Mouse (Mus musculus): Measurements from ENCODE around the gene E430018J23Rik. TPM values are rescaled to one million over a fixed set of nuclear protein-coding genes. Genes with fewer than 3 reads are reported as not detected.

E430018J23Rik gene
- polyA plus RNA-seq, 1 experiment from 2014 or later = 4.9 TPM

DNA sequence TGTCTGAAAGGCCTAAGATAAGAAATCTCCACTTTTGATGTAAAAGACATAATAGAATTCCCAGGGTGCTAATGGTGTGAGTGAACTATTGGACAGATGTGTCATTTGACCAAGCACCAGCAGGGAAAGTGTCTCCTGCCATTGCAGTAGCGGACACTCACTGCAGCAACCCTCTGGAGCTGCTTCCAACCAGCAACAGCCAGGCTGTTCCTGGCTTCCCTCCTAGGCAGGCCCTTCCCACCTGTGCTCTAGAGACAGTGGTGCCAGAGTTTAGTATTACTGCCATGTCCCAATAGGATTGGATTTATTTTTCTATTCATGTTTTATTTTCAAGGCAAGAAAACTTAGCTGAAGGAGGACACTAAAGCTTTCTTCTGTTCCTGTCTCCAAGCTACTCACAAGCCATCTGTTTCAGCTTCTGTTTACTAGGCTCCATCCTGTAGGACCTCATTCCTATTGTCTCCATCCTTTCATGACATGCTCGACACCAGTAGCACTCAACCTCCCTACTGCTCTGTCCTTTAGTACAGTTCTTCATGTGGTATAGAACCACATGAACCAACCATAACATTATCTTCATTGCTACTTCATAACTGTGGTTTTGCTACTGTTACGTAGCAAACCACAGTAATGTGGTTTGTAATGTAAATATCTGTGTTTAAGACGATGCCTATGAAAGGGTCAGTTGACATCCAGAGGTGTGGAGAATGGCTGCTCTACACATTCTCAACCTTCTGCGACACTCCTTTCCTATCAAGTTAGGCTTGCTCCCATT, 42.0 kb downstream of the E430018J23Rik start:
- Histone ChIP-seq H3K4me2 (no peak overlapping the region), H3K36me3 (ENCODE audit: insufficient read depth) (no peaks in the 10 kb centered on the region), H3K4me1 (ENCODE audit: insufficient read depth) (0 out of 2 replicates have a peak, but pooled peaks cover 4% of the 10 kb centered on the region), H3K9ac (no peak overlapping the region), H3K27me3 (ENCODE audit: insufficient read depth, low read length) (no peaks in the 10 kb centered on the region), H3K27ac (ENCODE audit: low read depth) (no peak overlapping the region), H3K9me3 (ENCODE audit: low read depth, low read length) (no peaks in the 10 kb centered on the region), H3K4me3 (ENCODE audit: low read depth, low read length) (no peak overlapping the region)
- 72% methylated on average over 5 of the region's 5 CpGs for WGBS
- no peak for TF ChIP-seq CTCF (IDR thresholded peaks at IDR 0.05; ENCODE audit: low read depth)
- no peak for DNase-seq
- no peak for ATAC-seq (ENCODE audit: insufficient read depth)

DNA sequence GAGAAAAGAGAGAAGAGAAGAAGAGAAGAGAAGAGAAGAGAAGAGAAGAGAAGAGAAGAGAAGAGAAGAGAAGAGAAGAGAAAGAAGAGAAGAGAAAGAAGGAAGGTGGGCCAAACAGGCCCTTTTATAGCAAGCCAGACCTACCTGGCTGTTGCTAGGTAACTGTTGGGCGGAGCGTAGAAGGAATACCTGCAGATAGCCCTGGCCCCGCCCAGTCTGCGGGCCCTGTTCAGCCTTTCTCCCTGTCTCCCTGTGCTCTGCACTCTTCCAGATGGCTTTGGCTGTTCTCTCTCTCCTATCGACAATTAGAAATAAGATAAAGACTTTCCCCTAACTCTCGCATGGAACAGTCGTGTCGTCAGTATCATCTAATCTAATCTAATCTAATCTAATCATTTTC, 46.8 kb downstream of the E430018J23Rik start:
- H3K27me3 ChIP-seq (ENCODE audit: insufficient read depth, low read length) = no peaks in the 10 kb centered on the region
- DNase-seq (peak; percentile 74), ATAC-seq (ENCODE audit: insufficient read depth) (no peak)
- H3K4me3 ChIP-seq (ENCODE audit: low read depth, low read length) = peak overlapping the region; percentile 85
- TF ChIP-seq CTCF (IDR thresholded peaks at IDR 0.05; ENCODE audit: low read depth) = no peak
- WGBS = 11% methylated on average over 8 of the region's 8 CpGs
- peaks cover 21% of the 10 kb centered on the region for H3K36me3 ChIP-seq (ENCODE audit: insufficient read depth)
- H3K4me1 ChIP-seq (ENCODE audit: insufficient read depth) = 0 out of 2 replicates have a peak, but pooled peaks cover 4% of the 10 kb centered on the region
- H3K9ac ChIP-seq = no peak overlapping the region
- peak overlapping the region; percentile 66 for H3K4me2 ChIP-seq
- H3K27ac ChIP-seq (ENCODE audit: low read depth) = peak overlapping the region; percentile 94; the same call in 1 of the 2 replicates
- H3K9me3 ChIP-seq (ENCODE audit: low read depth, low read length) = no peaks in the 10 kb centered on the region

DNA sequence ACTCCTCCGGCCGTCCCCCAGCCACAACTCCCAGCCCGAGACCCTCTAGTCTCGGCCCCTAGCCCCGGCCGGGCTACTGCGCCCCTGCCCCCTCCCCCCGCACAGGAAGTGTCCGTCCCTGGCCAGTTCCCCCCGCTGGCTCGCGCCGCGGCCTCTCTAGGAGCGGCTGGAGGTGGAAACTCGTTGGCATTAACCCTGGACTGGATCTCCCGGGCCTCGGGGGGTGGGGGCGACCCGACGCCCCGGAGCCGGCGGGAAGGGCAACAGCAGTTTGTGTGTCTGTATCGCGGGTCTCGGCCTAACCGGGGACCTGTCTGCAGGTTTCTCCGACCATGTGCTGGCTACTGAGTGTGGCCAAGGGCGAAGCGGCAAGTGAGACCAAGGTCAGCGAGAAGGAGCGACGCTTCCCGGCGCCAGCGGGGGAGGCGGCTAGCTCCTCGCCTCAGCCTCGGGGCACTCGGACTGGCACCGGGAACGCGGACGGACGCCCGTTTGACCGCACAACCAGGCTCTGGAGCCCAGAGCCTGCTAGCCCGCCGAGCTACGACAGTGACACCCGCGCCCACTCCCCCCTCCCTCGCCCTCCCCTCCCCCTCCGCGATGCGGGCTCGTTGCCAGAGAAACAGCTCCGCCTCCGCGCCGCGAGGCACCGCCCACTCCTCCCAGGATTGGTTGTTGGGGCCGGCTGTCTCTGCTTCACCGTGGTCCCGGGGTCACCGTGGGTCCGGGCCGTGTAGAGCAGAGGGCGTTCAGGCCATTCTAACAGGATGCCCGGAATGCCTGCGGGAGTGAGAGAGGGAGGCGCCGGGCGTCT, 47.7 kb downstream of the E430018J23Rik start, which contains the start of gene Zfp768:
Gene Zfp768 (minus strand): TSS at position 78 of the 814 bp plus-strand sequence.
- WGBS = under 1% methylated on average over 71 of the region's 76 CpGs
- peak within 1 kb of the TSS; percentile 66 for H3K4me2 ChIP-seq
- H3K27me3 ChIP-seq (ENCODE audit: insufficient read depth, low read length) = no peaks in the 10 kb centered on the region
- H3K9ac ChIP-seq = peak within 1 kb of the TSS; percentile 92
- peak within 1 kb of the TSS; percentile 85 for H3K4me3 ChIP-seq (ENCODE audit: low read depth, low read length)
- ATAC-seq (ENCODE audit: insufficient read depth) (peak; percentile 93), DNase-seq (peak; percentile 94)
- peaks cover 28% of the 10 kb centered on the region for H3K36me3 ChIP-seq (ENCODE audit: insufficient read depth)
- no peak for TF ChIP-seq CTCF (IDR thresholded peaks at IDR 0.05; ENCODE audit: low read depth)
- 0 out of 2 replicates have a peak, but pooled peaks cover 4% of the 10 kb centered on the region for H3K4me1 ChIP-seq (ENCODE audit: insufficient read depth)
- H3K27ac ChIP-seq (ENCODE audit: low read depth) = peak within 1 kb of the TSS; percentile 94
- H3K9me3 ChIP-seq (ENCODE audit: low read depth, low read length) = no peaks in the 10 kb centered on the region

DNA sequence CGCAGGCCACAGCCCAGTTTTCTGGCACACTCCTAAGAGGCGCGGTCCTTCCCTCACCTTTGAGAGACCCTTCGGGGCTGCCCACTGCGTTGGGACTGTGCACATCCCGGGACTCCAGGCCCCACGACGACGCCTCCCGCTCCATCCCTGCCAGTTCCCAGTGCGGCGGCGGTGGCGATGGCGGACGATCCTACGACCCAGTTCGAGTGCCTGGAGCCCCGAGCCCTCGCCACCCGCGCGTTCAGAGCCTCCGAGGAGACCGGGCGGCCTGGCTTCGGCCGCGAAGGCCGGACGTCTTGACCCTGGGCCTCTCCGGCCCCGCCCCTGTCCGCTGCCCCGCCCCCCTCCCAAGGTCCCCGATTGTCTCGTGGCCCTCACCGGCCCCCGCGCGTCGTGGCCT, 48.3 kb downstream of the E430018J23Rik start:
- H3K27ac ChIP-seq (ENCODE audit: low read depth) = peak overlapping the region; percentile 94
- H3K4me1 ChIP-seq (ENCODE audit: insufficient read depth) = 0 out of 2 replicates have a peak, but pooled peaks cover 4% of the 10 kb centered on the region
- DNase-seq (peak; percentile 56), ATAC-seq (ENCODE audit: insufficient read depth) (peak; percentile 29; the same call in 1 of the 2 replicates)
- H3K4me2 ChIP-seq = peak overlapping the region; percentile 66
- no peaks in the 10 kb centered on the region for H3K9me3 ChIP-seq (ENCODE audit: low read depth, low read length)
- no peak for TF ChIP-seq CTCF (IDR thresholded peaks at IDR 0.05; ENCODE audit: low read depth)
- peak overlapping the region; percentile 85 for H3K4me3 ChIP-seq (ENCODE audit: low read depth, low read length)
- peaks cover 28% of the 10 kb centered on the region for H3K36me3 ChIP-seq (ENCODE audit: insufficient read depth)
- under 1% methylated on average over 41 of the region's 42 CpGs for WGBS
- no peaks in the 10 kb centered on the region for H3K27me3 ChIP-seq (ENCODE audit: insufficient read depth, low read length)
- peak overlapping the region; percentile 92 for H3K9ac ChIP-seq

DNA sequence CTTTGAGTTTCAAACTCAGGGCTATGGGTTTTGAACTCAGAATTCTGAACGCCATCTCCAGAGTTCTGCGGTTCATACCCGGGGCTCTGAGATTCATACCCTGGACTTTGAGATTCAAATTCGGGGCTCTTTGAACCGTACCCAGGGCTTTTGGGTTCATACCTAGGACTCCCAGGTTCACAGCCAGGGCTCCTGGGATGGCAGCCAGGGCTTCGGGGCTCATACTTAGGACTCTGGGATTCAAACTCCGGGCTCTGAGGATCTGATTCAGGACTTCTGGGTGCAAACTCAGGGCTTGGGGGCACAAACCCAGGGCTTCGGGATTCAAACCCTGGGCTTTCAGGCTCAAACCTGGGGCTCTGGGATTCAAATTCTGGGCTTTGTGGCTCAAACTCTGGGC, 49.1 kb downstream of the E430018J23Rik start:
- no peak for TF ChIP-seq CTCF (IDR thresholded peaks at IDR 0.05; ENCODE audit: low read depth)
- H3K27ac ChIP-seq (ENCODE audit: low read depth) = no peak overlapping the region
- H3K4me3 ChIP-seq (ENCODE audit: low read depth, low read length) = peak overlapping the region; percentile 85

GRCm38 (mm10) chr7:127343351-127344019, 49.9 kb downstream of the E430018J23Rik start:
- 0 out of 2 replicates have a peak, but pooled peaks cover 4% of the 10 kb centered on the region for H3K4me1 ChIP-seq (ENCODE audit: insufficient read depth)
- H3K4me2 ChIP-seq = no peak overlapping the region
- peaks cover 28% of the 10 kb centered on the region for H3K36me3 ChIP-seq (ENCODE audit: insufficient read depth)
- no peak overlapping the region for H3K4me3 ChIP-seq (ENCODE audit: low read depth, low read length)
- DNase-seq (no peak), ATAC-seq (ENCODE audit: insufficient read depth) (no peak)
- no peak overlapping the region for H3K27ac ChIP-seq (ENCODE audit: low read depth)
- no peaks in the 10 kb centered on the region for H3K27me3 ChIP-seq (ENCODE audit: insufficient read depth, low read length)
- no peak for TF ChIP-seq CTCF (IDR thresholded peaks at IDR 0.05; ENCODE audit: low read depth)
- WGBS = 91% methylated on average over 38 of the region's 38 CpGs
- H3K9ac ChIP-seq = no peak overlapping the region
- H3K9me3 ChIP-seq (ENCODE audit: low read depth, low read length) = no peaks in the 10 kb centered on the region

More for the DNA sequence above, 49.1 kb downstream of the E430018J23Rik start:
- Histone ChIP-seq H3K27me3 (ENCODE audit: insufficient read depth, low read length) (no peaks in the 10 kb centered on the region), H3K9ac (peak overlapping the region; percentile 92), H3K4me1 (ENCODE audit: insufficient read depth) (0 out of 2 replicates have a peak, but pooled peaks cover 4% of the 10 kb centered on the region), H3K9me3 (ENCODE audit: low read depth, low read length) (no peaks in the 10 kb centered on the region), H3K4me2 (peak overlapping the region; percentile 66), H3K36me3 (ENCODE audit: insufficient read depth) (peaks cover 28% of the 10 kb centered on the region)
- no peak for DNase-seq
- 89% methylated on average over 8 of the region's 8 CpGs for WGBS
- ATAC-seq (ENCODE audit: insufficient read depth) = no peak

Data from lung, embryonic 14.5 days (tissue).